Comparison of ENCODE assay signal across 19 mouse cellular contexts in genomic region chr9:103620517-103621212, GRCm38 (mm10).
DNase-seq lines count a peak whose midpoint lies in the region; ATAC-seq lines count a peak whose summit lies in the region.
"Had no signal": no experiment of that assay in that cellular context is flagged by ENCODE, and none has a peak within 500 bp of the region (broad histone marks: within the 10 kb centered on the region; RNA-seq: fewer than 3 reads in every experiment).

No protein-coding gene starts in this region.

- peak overlapping the region; percentile 56; the same call in 1 of the 2 replicates for H3K27ac ChIP-seq in heart, embryonic 10.5 days
- H3K27ac ChIP-seq: embryonic facial prominence, embryonic 10.5 days; forebrain, embryonic 13.5 days; hindbrain, embryonic 13.5 days; hindbrain, postnatal 0 days had no signal

- WGBS in heart, embryonic 10.5 days = 85% methylated on average over 8 of the region's 8 CpGs

- H3K27me3 ChIP-seq in heart, embryonic 10.5 days (ENCODE audit: insufficient read depth, poor library complexity, severe bottlenecking) = no peaks in the 10 kb centered on the region
- no peaks in the 10 kb centered on the region for H3K27me3 ChIP-seq in splenic B cell, adult 2 months (ENCODE audit: control insufficient read depth, insufficient read depth, low read length, poor library complexity, severe bottlenecking)
- H3K27me3 ChIP-seq: forebrain, embryonic 13.5 days; Patski had no signal

- ATAC-seq in granulocyte monocyte progenitor cell, adult 5-6 weeks (replicated peaks; ENCODE audit: poor library complexity, severe bottlenecking) = peak; percentile 77
- ATAC-seq: activated CD4-positive, CD25-positive, alpha-beta regulatory T cell, adult 4 months; forebrain, embryonic 13.5 days; forebrain, postnatal 0 days; hindbrain, postnatal 0 days; Patski had no signal

- H3K36me3 ChIP-seq in heart, embryonic 10.5 days = peaks cover 13% of the 10 kb centered on the region; the same call in 1 of the 2 replicates
- H3K36me3 ChIP-seq in splenic B cell, adult 2 months (ENCODE audit: control insufficient read depth, insufficient read depth, low read length, poor library complexity, severe bottlenecking) = no peaks in the 10 kb centered on the region
- H3K36me3 ChIP-seq: embryonic facial prominence, embryonic 10.5 days; hindbrain, embryonic 13.5 days had no signal

- intact Hi-C loops in heart, postnatal 14 days (cut with DNase I) = no loop called here

- no peak overlapping the region for H3K4me3 ChIP-seq in heart, embryonic 10.5 days
- H3K4me3 ChIP-seq: embryonic facial prominence, embryonic 10.5 days; forebrain, embryonic 13.5 days; hindbrain, embryonic 13.5 days had no signal

- H3K4me1 ChIP-seq in heart, embryonic 10.5 days = peaks cover 30% of the 10 kb centered on the region

- H3K9me3 ChIP-seq in heart, embryonic 10.5 days = no peaks in the 10 kb centered on the region

- DNase-seq in heart, embryonic 10.5 days (ENCODE audit: low spot score) = no peak
- DNase-seq in heart, postnatal 14 days = no peak
- DNase-seq in 416B (ENCODE audit: low read depth) = peak; percentile 9
- peak; percentile 15 for DNase-seq in splenic B cell, adult 2 months (ENCODE audit: low read depth, low spot score)
- no peak for DNase-seq in left cerebral cortex, adult 11 months (ENCODE audit: low spot score)
- no peak for DNase-seq in kidney, adult 8-10 months
- DNase-seq: adrenal gland, postnatal 14 days; cerebellum, adult 9-11 months; cerebellum, postnatal 36 days; forebrain, postnatal 0 days; gastrocnemius, postnatal 14 days; heart, postnatal 4 days had no signal

Comparison
In these comparisons a context has a peak if more than half of its experiments do, and no peak if none do; other contexts are left out.
1. DNase-seq: peak in 416B (single experiment) and splenic B cell, adult 2 months (single experiment); none in heart, embryonic 10.5 days (single experiment), heart, postnatal 14 days (0 of 2), left cerebral cortex, adult 11 months (single experiment) and kidney, adult 8-10 months (0 of 2).